Mouse (Mus musculus) right cerebral cortex, postnatal 25 days (tissue): Measurements from ENCODE around the gene Kiss1.

Experiments used
- DNase-seq: peaks from one replicate; pipeline ENCODE4 v3.0.0; 2022

Kiss1 gene

GRCm38 (mm10) chr1:133364022-133364630 is 42.5 kb downstream of the Kiss1 start:
- no peak for DNase-seq

GRCm38 (mm10) chr1:133364890-133365289 is 43.2 kb downstream of the Kiss1 start:
- no peak for DNase-seq

- DNase-seq: no peak
Observed at GRCm38 (mm10) chr1:133366951-133367605, 45.4 kb downstream of the Kiss1 start.

- no peak for DNase-seq
Observed at GRCm38 (mm10) chr1:133367606-133368488, 46.2 kb downstream of the Kiss1 start.

GRCm38 (mm10) chr1:133368644-133369043 is 47.0 kb downstream of the Kiss1 start:
- peak; percentile 61 for DNase-seq

GRCm38 (mm10) chr1:133370352-133370751 is 48.7 kb downstream of the Kiss1 start:
- DNase-seq: no peak

GRCm38 (mm10) chr1:133371431-133371830 is 49.8 kb downstream of the Kiss1 start:
- DNase-seq: no peak

GRCm38 (mm10) chr1:133372113-133372512 is 50.4 kb downstream of the Kiss1 start:
- DNase-seq: no peak

GRCm38 (mm10) chr1:133375696-133376346 is 54.1 kb downstream of the Kiss1 start:
- DNase-seq: no peak

GRCm38 (mm10) chr1:133377547-133377946 is 55.9 kb downstream of the Kiss1 start:
- no peak for DNase-seq
